Mouse (Mus musculus): Measurements from ENCODE around the gene Olfr30. TPM values are rescaled to one million over a fixed set of nuclear protein-coding genes. Genes with fewer than 3 reads are reported as not detected.
"Not testable (repeated sequence)": the region's sequence is repeated elsewhere in the genome, so short reads cannot be mapped to it uniquely, and the experiment has no call there.

Gene Olfr30
- total RNA-seq (2022), result not detected

DNA sequence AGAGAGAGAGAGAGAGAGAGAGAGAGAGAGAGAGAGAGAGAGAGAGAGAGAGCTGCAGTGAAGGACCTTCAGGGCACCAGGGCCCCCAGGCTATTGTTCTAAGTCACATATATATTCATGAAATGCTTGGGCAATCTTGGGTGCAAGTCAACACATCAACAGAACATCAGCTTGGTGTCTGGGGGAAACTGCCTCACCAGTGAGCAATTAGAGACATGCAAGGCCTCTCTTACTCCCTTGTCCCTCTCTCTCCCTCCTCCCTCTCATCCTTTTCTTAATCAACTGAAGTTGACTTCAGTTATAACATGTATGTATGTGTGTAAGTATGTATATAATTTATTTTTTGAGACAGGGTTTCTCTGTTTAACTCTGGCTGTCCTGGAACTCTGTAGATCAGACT is at the start of gene Olfr30:
TSS of gene Olfr30 (minus strand) at position 101 of the 400 bp plus-strand sequence.
- DNase-seq (ENCODE audit: low spot score), result no peak

DNA sequence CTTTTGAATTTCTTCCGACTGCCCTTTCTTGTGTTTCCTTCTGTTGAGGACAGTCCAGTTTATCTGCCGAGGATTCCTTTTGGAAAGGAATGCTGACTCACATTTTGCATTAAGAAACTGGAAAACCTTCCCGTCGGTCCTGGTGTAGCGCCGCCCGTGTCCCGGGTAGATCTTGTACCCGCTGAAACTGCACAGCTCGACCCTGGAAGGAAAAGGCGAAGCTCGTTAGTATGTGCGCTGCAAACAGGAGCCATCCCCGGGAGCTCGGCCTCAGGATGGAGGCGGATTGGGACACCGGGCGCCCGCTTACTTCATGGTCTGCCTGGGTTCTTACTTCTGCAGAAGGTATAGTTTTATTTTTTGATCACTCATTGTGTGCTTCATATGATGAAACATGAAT is 47.0 kb upstream of the Olfr30 start:
- not testable (repeated sequence) for DNase-seq (ENCODE audit: low spot score)

DNA sequence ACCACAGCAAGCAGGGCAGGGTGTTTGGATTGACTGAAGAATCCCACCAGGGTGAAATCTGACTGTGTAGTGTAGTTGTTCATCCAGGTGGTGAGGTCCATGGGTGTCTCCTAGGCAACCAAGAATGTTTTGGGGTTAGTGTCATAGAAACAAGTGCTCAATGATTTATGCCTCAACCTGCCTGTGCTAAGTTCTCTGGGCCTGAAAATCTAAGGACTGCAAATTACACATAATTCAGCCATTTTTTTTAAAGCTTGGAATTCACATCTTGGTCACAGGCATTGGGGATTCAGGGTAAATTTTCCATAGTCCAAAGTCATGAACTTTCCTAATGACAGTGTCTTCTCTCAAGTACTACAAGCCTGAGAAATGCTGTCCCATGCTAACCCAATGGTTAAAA is 40.4 kb upstream of the Olfr30 start, which contains the start of gene Olfr331:
TSS of gene Olfr331 (minus strand) at position 101 of the 400 bp plus-strand sequence.
- not testable (repeated sequence) for DNase-seq (ENCODE audit: low spot score)

GRCm38 (mm10) chr11:58499290-58499689 is 37.2 kb upstream of the Olfr30 start:
- peak; percentile 6 for DNase-seq (ENCODE audit: low spot score)

DNA sequence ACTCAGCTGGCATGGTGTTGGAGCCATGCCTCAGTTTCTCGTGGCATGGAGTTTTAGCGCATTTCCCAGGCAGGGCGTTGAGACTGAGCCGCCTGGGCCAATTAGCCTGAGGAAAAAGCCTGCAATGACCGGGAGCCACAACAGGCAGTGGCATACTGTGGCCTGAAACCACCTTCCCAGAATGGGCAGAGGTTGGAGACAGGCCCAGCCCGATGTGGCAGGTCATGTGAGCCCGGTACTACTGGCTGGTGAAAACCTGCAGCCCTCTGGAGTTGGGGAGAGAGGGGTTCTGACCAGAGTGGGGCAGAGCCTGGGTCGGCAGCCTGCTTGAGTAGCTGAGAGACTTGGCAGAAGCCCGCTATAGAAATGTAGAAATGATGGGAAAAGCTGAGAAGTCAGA is 36.7 kb upstream of the Olfr30 start:
- DNase-seq (ENCODE audit: low spot score), result peak; percentile 62

DNA sequence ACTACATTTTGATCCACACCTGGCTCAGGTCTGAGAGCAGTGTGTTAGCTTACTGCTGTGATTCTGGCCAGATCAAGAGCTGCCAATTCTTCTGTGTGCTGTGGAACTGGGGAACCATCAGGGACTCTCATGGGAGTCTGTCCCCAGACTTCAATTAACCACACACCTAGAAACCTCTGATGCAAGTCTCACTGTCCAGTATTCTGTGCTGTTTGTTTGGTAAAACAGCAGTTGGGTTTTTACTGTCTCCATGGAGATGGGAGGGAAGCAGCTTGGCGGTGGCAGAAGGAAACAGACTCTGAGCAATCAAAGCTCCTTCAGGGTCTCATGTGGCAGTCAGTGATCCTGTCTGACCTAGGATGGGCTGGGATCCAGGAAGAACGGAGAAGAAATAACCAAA is 30.4 kb upstream of the Olfr30 start, which contains the start of gene Olfr332:
TSS of gene Olfr332 (minus strand) at position 101 of the 400 bp plus-strand sequence.
- no peak for DNase-seq (ENCODE audit: low spot score)

GRCm38 (mm10) chr11:58453592-58453991 is 8.5 kb downstream of the Olfr30 start:
- DNase-seq (ENCODE audit: low spot score), result no peak

DNA sequence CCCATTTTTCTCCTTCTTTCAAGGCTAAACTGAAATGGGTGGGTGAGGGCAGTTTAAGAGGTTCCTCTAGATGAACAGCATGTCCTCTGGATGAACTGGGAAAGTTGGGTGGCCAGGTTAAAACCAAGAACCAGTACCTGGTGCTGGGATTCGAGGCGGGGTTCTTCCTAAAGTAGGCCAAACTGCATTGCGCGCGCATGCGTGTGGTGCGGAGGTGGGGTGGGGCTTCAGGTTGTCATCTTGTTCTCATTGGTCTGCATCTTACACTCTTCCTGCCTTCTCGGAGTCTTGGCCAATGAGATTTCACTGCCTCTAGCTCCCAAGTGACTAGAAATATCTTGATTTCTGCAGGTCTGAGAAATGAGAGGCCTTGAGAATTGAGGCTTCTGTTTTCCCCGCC is 9.3 kb downstream of the Olfr30 start, which contains the start of gene Lypd9:
TSS of gene Lypd9 (minus strand) at position 165 of the 400 bp plus-strand sequence.
- no peak for DNase-seq (ENCODE audit: low spot score)

DNA sequence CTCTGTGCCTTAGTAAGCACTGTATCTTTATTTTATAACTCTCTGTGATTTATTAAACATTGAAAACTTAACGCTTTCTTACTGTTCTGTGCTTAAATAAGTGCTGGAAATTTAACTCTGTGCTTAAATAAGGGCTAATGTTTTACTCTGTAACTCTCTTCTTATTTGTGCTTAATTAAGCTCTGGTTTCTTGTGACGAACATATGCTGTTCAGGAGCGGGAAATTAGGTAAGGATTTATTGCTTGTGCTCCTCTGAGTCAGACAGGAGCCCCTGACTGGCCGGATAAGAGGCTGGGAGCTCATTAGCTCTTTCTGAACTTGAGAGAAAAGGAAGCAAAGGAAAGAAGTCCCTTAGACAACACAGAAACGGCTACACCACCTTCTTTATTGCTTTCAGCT is 24.2 kb downstream of the Olfr30 start:
- DNase-seq (ENCODE audit: low spot score), result no peak

- no peak for DNase-seq (ENCODE audit: low spot score)
These were observed 29.8 kb downstream of the Olfr30 start, which contains the start of gene Gm12253 for GRCm38 (mm10) chr11:58432259-58432658. Gm12253 (plus strand) TSS chr11:58432559.

DNA sequence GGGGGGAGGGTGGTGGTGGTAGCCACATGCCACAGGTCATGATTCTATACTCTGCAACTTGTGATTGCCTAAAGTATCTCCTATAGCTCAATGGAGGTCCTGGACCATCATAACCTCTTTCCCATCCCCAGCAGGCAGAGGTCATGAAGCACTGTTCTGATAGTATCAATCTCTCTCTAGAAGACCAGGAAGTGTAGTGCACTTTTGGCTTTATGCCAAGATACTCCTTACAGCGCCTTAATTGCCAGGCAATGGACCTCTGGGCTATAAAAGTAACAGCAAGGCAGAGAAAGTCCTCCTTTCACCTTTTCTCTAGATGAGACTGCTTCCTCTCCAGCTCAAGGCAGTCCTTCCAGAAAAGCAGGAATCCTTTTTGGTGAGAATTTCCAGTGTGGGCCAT is 41.3 kb downstream of the Olfr30 start, which contains the start of gene 1810065E05Rik:
TSS of gene 1810065E05Rik (plus strand) at position 297 of the 400 bp plus-strand sequence.
- DNase-seq (ENCODE audit: low spot score), result no peak

DNA sequence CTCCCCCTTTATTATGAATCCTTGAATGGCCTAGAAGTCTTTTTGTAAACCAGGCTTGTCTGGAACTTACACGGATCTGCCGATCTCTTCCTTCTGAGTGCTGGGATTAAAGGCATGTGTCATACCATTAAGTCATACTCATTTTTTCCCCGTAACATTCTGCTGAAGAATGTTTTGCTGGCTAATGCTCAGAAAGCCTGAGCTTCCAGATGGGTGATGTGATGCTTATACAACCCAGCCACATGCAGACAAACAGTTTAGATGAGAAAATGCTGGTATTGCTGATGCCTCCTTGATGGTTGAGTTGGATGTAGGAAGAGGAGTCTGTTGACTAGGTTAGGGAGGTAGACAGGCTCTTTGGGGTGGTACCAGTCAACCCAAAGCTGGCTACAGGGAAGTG is 43.7 kb downstream of the Olfr30 start:
- DNase-seq (ENCODE audit: low spot score), result no peak

DNA sequence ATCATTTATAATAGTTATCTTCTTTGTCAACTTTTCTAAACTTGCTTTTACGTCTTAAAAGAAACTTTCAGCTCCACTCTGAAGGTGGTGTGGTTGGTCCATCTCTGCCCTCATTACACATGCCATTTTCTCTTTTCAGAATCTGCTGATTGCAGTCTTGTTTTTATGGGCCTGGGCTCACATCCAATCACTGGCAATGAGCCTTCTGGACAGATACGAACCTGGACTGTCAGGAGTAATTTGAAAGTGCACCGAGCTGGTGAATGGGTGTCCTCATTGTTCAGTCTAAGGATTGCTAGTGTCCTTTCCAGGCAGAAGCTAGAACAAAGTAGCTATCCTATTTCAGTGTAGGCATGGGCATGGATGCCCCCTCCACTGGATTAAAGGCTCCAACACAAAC is 54.0 kb downstream of the Olfr30 start:
- DNase-seq (ENCODE audit: low spot score), result no peak

Other genes with a start within 250 kb of the Olfr30 start
- gene 4930438A08Rik, start 187.5 kb downstream of the Olfr30 start, total RNA-seq (2022), result not detected
- gene Zfp692, start 155.2 kb downstream of the Olfr30 start, total RNA-seq (2022), result 1 to 10 TPM; 3.0 to 5.0 (median 3.5) TPM
- gene Zfp672, start 131.9 kb downstream of the Olfr30 start, total RNA-seq (2022), result 10 to 100 TPM; 41.4 to 45.8 (median 45.2) TPM
- gene Sh3bp5l, start 131.5 kb downstream of the Olfr30 start, total RNA-seq (2022), result 10 to 100 TPM; 25.4 to 36.8 (median 30.4) TPM
- gene Lypd8, start 83.2 kb downstream of the Olfr30 start, total RNA-seq (2022), result not detected
- gene 1810065E05Rik, start 41.2 kb downstream of the Olfr30 start, total RNA-seq (2022), result not detected
- gene Gm12253, start 29.7 kb downstream of the Olfr30 start, total RNA-seq (2022), result not detected
- gene Lypd9, start 9.3 kb downstream of the Olfr30 start, total RNA-seq (2022), result not detected
- not detected for gene Olfr332, start 30.3 kb upstream of the Olfr30 start, total RNA-seq (2022)
- gene Olfr331, start 40.3 kb upstream of the Olfr30 start, total RNA-seq (2022), result not detected
- not detected for gene Olfr330, start 72.6 kb upstream of the Olfr30 start, total RNA-seq (2022)
- gene Olfr329-ps, start 84.2 kb upstream of the Olfr30 start, total RNA-seq (2022), result not detected
- not detected for gene Olfr328, start 93.4 kb upstream of the Olfr30 start, total RNA-seq (2022)
- gene Olfr224, start 108.3 kb upstream of the Olfr30 start, total RNA-seq (2022), result not detected
- not detected for gene Olfr325, start 115.5 kb upstream of the Olfr30 start, total RNA-seq (2022)
- not detected for gene Olfr324, start 132.8 kb upstream of the Olfr30 start, total RNA-seq (2022)
- 1 to 10 TPM; 3.2 to 9.2 (median 6.2) TPM for gene 2210407C18Rik, start 153.8 kb upstream of the Olfr30 start, total RNA-seq (2022)
- gene Olfr323, start 168.2 kb upstream of the Olfr30 start, total RNA-seq (2022), result not detected
- not detected for gene Trim58, start 178.2 kb upstream of the Olfr30 start, total RNA-seq (2022)
- gene Olfr322, start 196.5 kb upstream of the Olfr30 start, total RNA-seq (2022), result not detected
- gene Olfr320, start 218.8 kb upstream of the Olfr30 start, total RNA-seq (2022), result not detected
- gene Olfr319, start 236.9 kb upstream of the Olfr30 start, total RNA-seq (2022), result not detected

Measured in heart, adult 8-10 months (tissue).